Mouse (Mus musculus) gastrocnemius, postnatal 4 days (tissue): Measurements from ENCODE around the gene Wdr66. TPM values are rescaled to one million over a fixed set of nuclear protein-coding genes. Genes with fewer than 3 reads are reported as not detected.

Experiments used
- DNase-seq, 2 experiments: peaks; one replicate each; pipeline ENCODE4 v3.0.0; 2021 to 2022; ENCODE audit warnings: low spot score in 2 of 2, mixed read lengths in 2 of 2
- total RNA-seq, 2 experiments: library from RNA; stranded (reverse); gene quantifications; 2 replicates each; pipeline ENCODE4 v1.2.3; 2021

Wdr66 gene
- total RNA-seq, 2 experiments from 2014 or later, result 2.4 to 4.2 TPM

DNA sequence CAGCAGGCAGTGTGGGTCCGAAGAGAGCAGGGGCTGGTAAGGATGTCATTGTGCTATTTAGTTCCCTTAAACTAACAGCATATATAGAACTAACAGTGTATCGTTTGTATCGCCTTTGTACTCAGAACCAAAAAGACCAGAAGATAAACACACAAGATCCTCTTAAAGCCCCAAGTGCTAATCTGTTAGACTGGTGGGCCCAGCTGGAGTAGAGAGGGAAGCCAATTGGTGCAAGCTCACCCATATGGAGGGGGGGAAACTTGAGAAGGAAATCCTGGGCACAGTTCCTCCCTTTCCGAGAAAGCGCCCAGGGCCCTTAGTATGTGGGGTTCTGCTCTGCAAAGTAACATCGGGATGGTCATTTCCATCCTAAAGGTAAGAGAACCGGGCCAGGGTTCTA, 58.3 kb downstream of the Wdr66 start:
- DNase-seq, result no peak

DNA sequence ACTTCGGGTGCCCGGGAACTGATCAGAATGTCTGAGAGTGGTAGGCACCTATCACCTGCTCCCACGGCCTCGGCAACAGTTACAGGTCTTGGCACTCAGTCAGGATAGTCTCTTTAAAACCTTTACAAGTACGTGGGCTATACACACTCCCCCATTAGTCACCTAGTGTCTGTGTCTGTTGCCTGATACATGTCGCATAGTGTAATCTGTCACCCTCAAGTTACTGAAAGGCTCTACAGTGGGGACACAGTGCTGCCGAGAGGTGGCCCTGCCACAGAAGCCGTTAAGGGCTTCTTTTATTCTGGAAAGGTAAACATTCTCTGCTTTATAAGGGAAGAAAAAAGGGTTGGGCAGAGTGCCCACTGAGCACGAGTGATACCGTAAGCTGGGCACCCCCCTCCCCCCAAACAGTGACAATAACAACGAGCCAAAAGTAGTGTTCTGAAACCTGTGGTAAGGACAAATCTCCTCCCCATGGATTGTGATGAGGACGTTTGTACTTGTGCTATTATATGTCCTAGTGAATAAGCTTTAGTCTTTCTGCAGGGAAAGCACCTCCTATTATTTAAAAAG, 61.2 kb downstream of the Wdr66 start:
- DNase-seq, result no peak

DNA sequence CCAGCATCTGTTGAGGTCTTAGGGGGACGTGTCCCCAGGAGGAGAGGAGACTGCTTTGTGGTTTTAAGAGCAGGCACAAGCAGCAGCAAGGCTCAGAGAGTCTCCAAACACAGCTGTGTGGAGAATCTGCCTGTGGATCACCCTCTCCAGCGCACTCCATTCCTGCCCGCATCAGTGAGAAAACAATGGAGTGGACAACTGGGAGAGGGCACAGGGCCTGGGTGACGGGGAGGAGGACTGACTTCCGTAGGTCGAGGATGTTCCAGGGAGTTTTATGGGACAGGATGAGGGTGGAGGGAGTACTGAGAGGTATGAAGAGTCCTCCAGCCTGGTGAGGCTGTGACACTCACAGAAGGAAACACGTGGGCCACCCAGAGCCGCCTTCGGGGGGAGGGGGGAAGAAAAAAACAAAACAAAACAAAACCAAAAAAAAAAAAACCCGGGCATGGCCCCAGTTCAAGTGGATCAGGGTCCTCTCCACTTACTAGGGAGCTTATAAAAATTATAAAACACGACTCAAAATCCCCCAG, 62.0 kb downstream of the Wdr66 start:
- DNase-seq, result no peak

DNA sequence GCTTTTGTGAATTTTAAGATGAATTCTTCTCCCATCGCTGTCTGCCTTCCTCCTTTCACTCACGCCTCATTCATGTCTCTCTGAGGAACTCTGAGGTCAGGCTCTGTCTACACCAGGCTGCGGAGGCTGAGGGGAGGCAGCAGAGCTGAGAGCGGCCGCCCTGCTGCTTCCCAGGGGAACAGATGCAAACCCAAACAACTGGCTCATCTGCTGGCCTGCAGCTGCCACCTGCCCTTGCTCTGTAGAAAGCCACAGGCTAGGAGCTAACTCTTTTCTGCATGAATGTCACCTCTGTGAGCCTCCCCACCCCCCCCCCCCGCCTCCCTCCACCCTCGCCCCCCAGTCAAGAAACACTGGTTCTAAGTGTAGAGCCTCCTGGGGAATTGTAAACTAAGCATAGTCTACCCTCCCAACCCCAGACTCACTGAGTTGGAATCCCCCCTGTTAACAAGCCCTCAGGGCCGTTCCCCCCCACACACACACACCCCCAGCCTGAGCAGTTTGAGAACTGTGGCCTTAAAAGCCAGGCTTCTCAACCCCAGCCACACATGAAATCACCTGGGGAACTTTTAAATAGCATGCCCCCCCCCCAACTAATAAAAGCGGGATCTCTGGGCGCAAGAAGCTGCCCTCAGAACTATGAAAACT, 63.4 kb downstream of the Wdr66 start:
- DNase-seq, result no peak

DNA sequence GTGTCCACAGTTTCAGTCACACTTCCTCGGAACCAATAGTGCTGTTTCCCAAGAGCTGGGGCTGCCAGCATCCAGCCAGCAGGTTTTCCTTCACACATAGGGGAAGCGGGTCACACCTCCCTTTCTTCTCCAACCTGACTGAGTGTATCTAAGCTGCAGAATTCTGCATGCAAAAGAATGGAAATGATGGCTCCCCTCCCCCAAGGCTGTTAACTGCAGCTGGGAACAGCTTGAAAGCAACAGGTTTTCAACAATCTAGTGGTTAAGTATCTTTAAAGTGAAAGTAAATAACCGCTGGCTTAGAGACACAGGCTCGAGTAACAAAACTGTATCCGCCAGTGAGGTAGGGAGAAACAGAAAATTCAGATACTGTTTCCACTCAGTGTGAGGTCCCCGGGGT, 66.1 kb downstream of the Wdr66 start:
- no peak for DNase-seq

DNA sequence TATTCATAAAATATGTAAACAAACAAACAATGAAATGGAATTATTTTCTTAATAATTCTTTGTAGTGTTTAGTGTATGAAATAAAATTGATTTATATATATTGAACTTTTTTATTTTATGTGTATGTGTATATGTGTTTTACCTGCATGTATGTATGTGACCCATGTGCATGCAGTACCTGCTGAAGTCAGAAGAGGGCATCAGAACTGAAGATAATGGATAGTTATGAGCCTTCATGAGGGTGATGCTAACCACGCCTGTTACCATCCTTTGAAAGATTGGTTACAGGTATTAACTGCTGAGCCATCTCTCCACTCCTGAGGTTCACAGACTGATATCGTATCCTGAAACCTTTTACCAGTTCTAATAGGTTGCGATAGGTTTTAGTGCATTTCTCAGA, 68.2 kb downstream of the Wdr66 start:
- DNase-seq, result no peak

DNA sequence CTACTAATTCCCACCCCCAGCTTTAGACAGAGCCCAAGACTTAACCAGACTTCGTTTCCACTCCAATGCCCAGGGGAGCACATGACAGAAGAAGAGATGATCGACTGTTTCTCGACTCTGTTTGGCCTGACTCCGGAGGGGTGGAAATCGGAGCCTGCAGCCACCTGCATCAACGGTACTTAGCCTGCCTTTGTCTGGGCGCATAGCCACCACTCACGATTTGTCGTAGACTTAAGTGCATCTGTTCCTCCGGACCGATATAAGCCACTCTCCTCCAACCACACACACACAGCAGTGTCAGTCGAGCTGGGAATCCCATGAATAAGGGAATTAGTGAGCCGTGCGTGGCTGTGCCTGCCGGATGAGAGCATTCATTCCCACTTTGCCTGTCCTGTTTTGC, 72.3 kb downstream of the Wdr66 start:
- peak in 1 of 2 experiments; percentile 61 for DNase-seq

DNA sequence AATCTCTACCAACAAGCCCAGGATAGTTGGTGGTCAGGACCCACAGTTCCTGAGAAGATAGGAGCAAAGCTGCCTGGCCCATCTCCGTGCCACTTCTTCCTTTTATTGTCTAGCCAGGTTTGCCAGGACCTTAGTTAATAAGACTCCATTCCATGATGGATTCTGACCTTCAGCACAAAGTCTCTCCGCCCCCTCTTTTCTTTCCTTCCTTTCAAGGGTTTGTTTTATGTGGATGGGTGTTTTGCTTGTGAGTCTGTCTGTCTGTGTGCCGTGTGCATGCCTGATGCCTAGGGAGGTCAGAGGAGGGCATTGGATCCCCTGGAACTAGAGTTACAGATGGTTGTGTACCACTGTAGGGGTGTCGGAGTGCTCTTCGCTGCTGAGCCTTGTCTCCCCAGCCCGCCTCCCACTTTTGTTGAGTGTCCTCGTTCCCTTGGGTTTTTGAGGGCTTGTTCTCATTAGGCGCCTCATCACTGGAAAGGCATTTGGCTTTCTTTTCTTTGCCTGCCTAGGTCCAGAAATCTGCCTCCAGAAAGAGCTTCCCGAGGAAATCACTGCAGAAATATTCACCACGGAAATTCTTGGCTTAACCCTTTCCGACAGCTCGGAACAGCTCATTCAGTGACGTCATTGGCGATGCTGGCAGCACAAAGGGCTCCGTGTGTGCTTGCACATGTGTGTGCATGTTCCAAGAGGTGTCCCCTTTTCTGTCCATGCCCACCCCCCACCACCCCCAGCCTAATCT, 74.3 kb downstream of the Wdr66 start:
- DNase-seq, result peak in 1 of 2 experiments; percentile 50

DNA sequence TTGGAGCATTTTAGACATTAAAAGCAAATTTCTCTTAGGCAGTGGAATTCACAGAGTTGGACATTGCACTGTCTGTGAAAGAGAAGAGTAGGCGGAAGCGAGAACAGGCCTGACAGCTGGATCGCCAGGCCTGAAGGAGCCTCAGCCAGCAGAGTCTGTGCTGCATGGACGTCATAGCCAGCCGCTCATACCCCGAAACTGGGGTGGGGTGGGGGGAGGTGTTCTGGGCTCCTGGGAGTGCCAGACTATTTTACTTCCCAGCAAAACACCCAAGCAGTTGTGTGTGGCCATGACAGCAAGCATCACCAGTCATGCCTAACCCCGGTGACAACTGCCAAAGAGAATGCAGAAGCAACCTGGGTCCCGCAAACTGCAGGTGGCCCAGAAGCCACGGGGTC, 74.8 kb downstream of the Wdr66 start:
- DNase-seq, result peak in 1 of 2 experiments; percentile 47

DNA sequence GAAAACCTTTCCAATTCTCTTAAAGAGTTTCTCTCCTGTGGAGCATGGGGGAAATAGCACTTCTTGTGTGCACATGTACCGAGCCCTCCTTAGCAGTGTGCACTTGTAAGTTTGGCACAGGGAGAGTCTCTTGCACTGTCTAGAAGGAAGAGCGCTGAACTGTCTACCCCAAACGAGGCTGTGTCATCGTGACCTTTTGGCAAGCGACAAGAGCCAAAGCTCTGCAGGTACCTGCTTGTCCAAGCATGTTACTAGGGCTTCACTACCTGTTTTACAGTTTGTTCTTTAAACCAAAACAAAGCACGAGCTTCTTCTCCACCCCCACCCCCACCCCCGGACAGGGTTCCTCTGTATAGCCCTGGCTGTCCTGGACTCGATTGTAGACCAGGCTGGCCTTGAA, 75.8 kb downstream of the Wdr66 start:
- no peak for DNase-seq

DNA sequence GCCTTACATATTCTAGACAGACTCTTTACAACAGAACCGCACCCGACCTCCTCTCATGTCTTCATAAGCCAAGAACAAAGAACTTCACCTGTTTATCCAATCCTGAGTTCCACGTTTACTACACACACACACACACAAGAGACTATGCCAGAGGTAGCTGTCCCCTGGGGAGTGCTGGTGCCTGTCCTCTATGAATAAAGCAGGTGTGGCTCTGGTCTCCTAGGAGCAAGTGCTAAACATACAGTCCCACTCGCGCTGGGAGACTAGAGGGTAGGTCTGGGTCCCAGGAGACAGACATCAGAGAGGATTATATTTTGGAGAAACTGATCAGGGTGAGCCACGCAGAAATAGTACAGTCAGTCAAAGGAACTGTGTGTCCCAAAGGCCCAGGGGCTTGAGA, 81.7 kb downstream of the Wdr66 start:
- DNase-seq, result no peak

DNA sequence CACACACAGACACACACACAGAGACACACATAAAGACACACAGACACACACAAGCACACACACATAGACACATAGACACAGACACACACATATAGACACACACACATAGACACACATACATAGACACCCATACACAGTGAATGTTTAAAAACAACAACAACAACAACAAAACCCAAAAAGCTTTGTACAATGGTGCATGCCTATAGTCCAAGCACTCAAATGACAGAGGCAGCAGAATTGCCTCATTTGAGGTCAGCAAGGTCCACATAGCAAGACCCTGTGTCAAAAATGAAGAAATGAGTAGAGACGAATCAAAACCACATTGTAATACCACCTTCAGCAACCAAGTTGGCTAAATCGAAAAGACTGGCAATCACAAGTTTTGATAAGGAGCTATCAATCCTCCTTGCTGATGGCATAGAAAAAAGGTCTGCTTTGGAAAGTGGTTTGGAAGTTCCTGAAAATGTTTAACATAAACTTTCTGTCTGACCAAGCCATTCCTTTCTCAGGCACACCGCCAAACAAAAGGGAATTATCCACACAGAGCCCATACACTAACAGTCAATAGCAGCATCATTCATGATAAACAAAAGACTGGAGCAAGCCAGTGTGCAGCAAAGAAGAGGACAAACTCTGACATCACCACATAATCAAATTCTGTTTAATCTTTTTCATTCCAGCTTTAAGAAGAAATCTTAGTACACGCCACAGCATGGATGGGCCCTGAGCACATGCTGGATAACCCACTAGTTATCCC, 84.5 kb downstream of the Wdr66 start:
- no peak for DNase-seq

DNA sequence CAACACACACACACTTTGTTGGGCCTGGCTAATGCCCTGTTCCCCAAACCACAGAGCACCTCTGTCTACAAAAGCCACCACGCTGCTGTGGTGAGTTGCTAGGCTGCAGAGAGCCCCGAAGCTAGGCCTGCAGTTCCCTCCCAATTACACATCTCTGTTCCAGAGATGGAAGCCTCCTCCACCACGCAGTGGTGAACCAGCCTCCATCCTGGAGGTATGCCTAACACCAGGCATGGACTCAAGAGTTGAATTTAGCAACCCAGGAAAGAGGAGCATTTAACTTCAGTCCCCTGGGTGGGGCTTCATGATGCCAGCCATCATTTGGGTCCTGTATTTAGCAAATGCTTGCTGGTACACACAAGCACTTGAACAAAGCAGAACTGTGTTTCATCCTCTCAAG, 86.6 kb downstream of the Wdr66 start:
- no peak for DNase-seq

DNA sequence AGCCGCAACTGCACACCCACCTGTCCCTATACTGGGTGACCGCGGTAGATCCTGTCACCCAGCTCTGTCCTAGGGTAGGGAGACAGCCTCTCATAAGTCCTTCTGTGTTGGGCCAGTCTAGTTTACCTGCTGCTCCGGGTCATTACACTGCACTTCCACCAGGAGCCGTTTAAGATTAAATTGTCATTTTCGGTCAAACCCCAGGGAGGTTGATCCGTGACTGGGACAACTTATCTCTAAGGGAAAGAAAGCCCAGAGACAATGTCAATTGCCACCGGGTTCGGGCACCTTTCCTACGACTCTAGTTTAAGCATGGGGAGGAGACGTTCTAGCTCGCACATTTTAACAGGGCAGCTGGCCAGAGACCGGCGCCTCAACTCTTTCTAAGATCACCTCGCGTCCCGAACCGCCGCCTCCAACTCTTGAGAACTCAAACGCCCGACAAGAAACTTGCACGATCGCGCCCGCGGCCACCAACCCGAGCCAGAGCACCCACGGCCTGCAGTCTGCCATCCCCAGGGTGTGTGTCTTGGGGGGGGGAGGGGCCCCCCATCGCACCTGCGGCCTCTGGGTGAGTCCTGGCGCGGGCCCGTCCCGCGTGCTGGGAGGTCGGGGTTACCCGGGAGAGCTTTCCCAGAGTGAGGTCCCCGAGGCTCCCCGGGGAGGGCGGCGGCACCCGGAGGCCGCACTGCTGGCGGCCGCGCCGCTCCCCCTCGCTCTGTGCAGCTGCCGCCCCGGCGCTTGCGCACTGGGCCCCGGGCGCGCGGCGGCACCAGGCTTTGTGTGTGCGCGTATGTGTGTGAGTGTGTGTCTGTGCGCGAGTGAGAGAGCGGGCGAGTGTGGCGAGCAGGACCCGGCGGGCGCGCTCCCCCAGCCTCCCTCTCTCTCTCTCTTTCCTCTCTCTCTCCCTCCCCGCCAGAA, 92.1 kb downstream of the Wdr66 start, which contains the start of gene Bcl7a:
TSS of gene Bcl7a (plus strand) at position 128 of the 921 bp plus-strand sequence.
- peak; percentile 76 to 90 for DNase-seq

DNA sequence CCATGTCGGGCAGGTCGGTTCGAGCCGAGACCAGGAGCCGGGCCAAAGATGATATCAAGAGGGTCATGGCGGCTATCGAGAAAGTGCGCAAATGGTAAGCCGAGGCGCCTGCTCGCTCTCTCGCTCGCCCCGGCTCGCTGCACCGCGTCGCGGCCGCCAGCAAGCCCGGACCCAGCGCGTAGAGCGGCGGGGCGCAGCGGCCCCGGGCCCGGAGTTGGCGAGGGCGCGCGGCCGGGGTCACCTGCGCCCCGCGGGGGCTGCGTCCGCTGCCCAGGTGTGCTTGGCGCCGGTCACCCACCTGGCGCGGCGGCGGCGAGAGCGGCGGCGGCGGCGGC, 92.7 kb downstream of the Wdr66 start:
- DNase-seq, result no peak

DNA sequence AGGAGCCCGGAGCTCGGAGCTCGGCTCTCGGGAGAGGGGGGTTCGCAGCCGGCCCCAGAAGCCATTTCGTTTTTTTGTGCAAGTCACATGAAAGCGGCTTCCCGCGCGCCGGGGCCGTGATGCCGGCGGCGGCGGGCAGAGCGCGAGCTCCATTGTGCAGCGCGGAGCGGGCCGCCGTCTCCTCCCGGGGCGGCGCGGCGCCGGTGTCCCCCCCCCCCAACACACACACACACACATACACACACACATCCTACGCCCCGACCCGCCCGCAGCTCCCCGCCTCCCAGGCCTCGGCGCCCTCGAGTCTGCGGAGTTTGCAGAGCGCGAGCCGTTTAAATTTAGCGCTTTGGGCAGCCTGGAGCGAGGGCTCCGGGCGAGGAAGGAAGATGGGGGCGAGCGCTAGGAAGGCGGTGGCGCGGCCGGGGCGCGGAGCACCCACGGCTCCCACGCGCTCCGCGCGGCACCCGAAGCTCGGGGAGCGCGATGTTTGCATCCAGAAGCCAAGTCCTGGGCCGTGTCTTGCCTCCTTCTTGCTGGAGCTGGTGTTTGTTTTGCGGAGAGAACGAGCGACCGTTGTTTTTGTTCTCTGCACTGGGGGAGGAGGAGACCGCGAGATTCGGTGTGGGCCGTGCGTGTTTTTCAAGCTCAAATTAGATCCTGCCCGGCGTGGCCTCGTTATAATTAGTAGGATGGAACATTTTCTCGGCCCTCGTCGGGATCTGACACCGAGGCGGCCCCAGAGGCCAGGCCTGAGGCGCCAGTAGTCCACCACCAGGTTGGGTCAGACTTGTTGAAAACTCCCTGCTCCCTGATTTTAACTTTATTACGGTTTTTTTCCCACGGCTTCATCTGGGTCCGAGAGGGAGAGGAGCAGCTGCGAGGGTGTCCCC, 93.3 kb downstream of the Wdr66 start:
- DNase-seq, result peak; percentile 44 to 60

DNA sequence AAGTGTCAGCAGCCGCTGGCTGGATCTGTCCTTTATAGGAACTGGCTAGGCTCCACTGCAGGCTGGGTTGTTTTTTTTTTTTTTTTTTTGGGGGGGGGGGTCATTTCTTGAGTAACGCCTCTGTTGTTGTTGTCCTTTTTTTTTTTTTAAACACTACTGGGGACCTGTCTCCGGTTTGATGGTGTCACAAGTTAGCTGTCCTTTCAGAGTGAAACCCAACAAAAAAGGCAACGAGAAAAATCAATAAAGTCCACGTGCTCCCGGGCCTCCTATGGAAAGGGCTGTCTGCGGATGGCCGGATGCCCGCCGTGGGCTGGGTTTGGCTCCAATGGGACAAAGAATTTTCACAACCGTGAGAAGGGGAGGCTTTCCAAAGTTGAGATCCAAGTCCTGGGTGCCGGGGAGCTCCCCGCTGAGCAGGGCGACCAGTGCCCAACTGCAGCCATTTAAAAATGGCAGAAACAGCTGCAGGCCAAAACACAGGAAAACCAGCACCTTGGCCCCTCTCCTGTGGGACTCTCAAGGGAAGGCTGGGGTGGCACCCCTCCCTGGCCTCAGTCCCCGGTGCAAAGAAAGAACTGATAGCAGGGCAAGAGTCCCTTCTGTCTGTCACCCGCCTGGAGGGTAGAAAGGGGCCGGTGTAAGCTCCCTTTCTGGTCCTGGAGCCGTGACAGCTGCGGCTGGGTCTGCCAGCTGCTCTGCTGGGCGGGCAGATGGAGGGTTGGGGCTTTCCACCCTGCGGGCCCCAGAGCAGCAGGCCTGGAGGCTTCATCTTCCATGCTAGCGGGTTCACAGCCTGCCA, 94.2 kb downstream of the Wdr66 start:
- peak; percentile 73 to 86 for DNase-seq

DNA sequence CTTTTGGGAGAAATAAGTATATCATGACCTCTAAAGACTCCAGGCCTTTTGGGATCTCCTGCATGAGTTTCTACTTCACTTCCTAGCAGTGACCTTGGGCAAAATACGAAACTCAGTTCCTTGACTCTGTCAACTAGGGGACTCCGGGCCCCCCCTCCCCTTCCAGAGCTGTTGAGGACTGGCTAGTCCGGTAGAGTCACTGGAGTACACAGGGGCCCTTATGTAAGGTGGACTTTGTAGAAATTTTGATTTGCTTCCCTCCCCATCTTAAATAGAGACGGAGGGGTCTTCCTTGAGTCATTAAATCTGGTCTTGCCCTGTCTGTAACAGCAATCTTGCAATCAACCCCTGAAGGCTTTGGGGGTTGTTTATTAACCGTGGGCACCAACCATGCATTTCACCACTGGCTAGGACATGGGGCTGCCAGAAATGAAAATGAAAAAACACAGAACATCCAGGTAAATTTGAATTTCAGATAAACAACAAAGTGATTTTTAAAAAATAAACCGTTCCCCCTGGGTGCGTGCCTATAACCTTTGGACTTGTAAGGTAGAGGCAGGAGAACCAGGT, 94.9 kb downstream of the Wdr66 start:
- no peak for DNase-seq
